Mouse (Mus musculus) 416B (cell line): ENCODE results near the gene Matk.
A peak's percentile ranks its signal among the peaks of the same experiment; 100 is the strongest.

Experiments used
- DNase-seq: peaks from one replicate; pipeline ENCODE4 v3.0.0; 2011; ENCODE audit warnings: low read depth

Matk gene

DNA sequence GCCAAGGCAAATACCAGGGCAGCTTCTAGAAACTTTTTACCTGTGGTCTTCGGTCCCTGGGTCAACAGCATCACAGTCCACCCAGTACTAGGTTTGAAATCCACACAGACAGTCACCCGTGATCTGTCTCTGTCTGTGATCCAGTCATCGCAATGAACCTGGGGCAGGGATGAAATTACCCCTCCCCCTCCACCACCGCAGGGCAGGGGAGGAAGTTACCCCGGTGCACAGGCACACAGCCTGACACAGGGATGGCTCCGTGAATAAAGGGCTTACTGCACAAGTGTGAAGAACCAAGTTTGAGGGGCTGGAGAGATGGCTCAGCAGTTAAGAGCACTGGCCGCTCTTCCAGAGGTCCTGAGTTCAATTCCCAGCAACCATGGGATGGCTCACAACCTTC lies 51.0 kb downstream of the Matk start:
- DNase-seq, result no peak

DNA sequence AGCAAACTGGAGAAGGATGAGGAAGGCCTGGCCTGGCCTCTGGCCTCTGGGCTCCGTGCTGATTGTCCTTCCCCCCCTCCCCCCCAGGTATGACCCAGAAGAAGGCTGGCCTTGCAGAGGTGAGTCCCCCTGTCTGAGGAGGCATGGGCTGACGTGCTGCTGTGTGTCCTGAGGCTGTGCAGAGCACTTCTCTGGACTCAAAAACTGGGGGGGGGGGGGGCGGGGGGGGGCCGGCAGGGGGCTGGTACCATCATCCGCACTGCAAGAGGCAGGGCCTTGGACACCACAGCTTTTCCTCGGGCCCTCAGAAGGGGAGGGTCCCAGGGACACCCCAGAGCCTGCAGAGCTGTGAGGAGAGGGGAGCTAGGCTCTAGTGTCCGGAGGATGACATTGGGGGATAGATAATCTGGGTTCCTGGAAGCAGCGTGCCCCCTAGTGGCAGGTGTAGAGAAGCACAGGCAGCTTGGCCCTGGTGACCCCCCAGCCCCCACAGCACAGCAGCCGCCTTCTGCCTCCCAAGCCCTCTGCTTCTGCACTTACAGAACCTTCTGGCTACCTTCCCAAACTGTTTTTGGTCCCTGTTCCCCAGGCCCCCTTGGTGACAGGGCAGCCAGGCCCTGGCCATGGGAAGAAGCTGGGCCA lies 52.0 kb downstream of the Matk start:
- peak; percentile 68 for DNase-seq

DNA sequence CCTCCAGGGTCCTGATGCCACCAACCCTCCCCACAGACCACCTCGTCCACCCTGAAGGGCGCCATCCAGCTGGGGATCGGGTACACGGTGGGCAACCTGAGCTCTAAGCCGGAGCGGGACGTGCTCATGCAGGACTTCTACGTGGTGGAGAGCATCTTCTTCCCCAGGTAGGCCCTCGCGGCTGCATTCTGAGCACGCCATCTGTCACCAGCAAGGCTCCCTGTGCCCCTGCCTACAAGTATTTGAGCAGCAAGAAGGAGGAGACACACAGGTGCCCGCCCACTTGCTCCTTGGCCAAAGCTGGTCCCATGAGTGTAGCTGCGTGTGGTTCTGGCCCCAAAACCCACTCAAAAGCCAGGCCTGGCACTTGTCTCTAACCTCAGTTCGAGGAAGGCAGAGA lies 52.9 kb downstream of the Matk start:
- no peak for DNase-seq

DNA sequence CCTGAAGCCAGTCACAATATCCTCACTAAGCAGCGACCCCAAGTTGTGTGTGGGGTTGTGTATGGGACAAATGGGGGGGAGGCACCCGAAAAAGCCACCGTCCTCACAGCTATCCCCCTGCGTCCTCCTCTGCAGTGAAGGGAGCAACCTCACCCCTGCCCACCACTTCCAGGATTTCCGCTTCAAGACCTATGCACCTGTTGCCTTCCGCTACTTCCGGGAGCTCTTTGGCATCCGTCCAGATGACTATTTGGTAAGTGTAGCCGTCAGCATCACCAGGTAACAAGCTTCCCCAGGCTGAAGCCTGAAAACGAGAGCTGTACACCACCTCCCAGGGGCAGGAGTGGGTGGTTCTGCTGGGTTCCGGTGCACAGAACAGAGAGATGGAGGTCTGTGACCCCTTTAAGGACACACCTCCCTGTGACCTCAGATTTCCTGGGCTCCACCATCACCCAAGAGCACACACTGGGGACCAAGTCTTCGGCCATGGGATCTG lies 53.5 kb downstream of the Matk start:
- no peak for DNase-seq

DNA sequence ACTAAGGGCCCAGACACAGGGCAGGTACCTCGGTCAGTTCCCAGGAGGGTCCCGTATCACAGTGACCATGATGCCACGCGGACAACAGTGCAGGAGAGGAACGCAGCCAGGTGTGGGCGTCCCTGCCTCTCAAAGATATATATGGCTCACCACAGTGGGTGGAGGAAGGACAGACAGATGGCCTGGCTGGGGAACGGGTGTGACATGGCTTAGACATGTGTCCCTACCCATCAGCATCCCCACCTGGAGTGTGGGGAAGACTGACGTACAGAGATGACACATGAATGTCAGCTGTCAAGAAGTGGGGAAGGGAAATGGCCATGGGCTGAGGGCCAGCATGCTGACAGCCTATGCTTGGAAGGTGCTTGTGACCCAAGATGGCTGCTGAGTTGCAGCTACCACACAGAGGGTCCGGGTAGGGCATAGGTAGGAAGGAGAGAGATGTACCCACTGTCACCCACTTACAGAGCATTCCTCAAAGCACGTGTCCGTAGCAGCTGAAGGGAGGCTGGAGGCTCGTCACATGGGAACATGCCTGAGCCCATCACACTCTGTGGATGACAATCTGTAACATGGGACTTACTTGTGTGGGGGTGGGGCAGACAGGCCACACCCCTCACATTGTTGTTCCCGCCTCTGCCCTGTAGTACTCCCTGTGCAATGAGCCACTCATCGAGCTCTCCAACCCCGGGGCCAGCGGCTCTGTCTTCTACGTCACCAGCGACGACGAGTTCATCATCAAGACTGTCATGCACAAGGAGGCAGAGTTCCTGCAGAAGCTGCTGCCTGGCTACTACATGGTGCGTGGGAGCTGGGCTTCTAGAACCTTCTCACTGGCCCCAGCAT lies 54.3 kb downstream of the Matk start:
- no peak for DNase-seq

DNA sequence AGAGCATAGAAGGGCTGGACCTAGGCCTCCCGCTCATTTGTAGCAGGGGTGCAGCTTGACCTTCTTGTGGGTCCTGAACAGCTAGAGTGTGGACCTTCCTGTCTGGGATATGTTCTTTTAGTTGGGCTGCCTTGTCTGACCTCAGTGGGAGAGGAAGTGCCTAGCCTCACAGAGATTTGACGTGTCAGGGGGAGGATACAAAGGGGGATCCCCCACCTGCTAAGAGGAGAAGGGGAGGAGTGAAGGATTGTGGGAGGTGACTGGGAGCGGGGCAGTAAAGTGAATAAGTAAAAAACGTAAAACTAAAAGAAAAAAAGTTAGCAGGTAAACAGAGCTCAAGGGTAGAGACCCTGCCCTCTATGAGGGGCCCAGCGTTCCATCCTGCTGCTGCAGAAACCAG lies 56.8 kb downstream of the Matk start:
- no peak for DNase-seq
